Mouse (Mus musculus): ENCODE measurements around the gene Slc25a45.

Slc25a45 gene

DNA sequence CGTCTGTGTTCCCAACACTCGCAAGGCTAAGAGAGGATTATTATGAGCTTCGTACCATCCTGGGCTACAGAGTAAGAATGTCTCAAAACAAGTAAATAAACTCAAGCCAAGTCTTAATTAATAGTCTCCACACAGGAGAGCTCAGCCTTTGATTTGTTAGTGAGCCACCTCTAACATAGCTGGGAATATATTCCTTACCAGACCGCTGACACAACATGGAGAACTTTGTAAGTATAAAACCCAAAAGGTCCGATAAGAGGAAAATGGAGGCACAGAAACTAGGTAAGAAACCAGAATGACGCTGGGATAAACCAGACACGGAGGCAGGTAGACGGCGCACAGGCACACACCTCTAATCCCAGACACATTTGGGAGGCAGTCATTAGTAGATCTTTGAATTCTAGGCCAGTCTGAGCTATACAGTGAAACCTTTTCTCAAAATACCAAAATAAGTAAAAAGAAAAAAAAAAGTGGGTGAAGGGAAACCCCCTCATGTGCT lies 36.7 kb upstream of the Slc25a45 start:
- DNase-seq (ENCODE audit: low spot score), result no peak

- DNase-seq (ENCODE audit: low spot score), result no peak
These were observed 36.1 kb upstream of the Slc25a45 start for GRCm38 (mm10) chr19:5841389-5841946.

- DNase-seq (ENCODE audit: low spot score), result no peak
These were observed 35.4 kb upstream of the Slc25a45 start for GRCm38 (mm10) chr19:5841999-5842784.

GRCm38 (mm10) chr19:5842785-5843730 lies 34.5 kb upstream of the Slc25a45 start:
- DNase-seq (ENCODE audit: low spot score), result no peak

GRCm38 (mm10) chr19:5843781-5844691 lies 33.6 kb upstream of the Slc25a45 start:
- no peak for DNase-seq (ENCODE audit: low spot score)

DNA sequence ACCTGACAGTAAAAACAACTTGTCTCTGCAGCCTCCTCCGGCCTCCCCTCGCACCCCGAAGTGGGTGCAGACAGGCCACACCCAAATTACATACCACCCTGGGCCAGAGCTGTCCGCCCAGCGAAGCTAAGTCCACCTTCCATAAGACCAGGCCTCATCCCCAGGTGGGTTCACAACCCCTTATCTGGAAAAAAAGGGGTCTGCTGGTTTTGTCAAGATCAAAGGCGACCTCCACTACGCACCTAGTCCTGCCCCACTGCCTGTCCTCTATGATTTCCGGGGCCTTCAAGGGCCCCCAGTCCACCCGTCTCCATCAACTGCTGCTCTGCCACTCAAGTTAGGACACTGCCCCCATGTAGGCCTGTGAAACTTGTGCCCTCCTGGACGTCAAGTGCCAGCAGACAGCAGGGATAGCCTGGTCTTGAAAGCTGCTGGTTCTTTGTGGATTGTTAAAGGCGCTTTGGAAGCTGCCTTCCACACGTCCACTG lies 32.7 kb upstream of the Slc25a45 start:
- no peak for DNase-seq (ENCODE audit: low spot score)

- DNase-seq (ENCODE audit: low spot score), result peak; percentile 91
These were observed 32.1 kb upstream of the Slc25a45 start for GRCm38 (mm10) chr19:5845319-5846135.

- no peak for DNase-seq (ENCODE audit: low spot score)
These were observed 31.5 kb upstream of the Slc25a45 start for GRCm38 (mm10) chr19:5846154-5846553.

- peak; percentile 85 for DNase-seq (ENCODE audit: low spot score)
These were observed 30.9 kb upstream of the Slc25a45 start for GRCm38 (mm10) chr19:5846557-5847305.

GRCm38 (mm10) chr19:5847306-5847796 lies 30.3 kb upstream of the Slc25a45 start:
- DNase-seq (ENCODE audit: low spot score), result no peak

GRCm38 (mm10) chr19:5848032-5848825 lies 29.4 kb upstream of the Slc25a45 start:
- peak; percentile 65 for DNase-seq (ENCODE audit: low spot score)

- DNase-seq (ENCODE audit: low spot score), result peak; percentile 53
These were observed 28.6 kb upstream of the Slc25a45 start for GRCm38 (mm10) chr19:5848826-5849672.

GRCm38 (mm10) chr19:5849843-5850527 lies 27.6 kb upstream of the Slc25a45 start:
- peak; percentile 86 for DNase-seq (ENCODE audit: low spot score)

DNA sequence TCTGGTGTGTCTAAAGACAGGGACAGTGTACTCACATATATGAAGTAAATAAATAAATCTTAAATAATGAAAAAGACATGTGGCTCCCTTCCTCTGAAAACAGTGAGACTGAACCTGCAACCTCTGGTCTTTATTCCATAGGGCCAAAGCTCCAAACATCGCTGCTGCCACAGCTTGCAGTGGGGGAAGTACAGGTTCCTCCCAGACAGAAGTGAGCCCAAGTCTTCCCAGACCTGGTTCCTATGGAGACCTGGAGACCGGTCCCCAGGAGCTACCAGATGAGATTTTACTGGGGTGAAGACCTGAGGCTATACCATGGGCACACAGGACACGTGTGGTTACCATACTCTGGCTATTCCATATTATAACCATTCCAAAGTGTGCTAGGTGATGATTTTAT lies 26.7 kb upstream of the Slc25a45 start:
- DNase-seq (ENCODE audit: low spot score), result no peak

DNA sequence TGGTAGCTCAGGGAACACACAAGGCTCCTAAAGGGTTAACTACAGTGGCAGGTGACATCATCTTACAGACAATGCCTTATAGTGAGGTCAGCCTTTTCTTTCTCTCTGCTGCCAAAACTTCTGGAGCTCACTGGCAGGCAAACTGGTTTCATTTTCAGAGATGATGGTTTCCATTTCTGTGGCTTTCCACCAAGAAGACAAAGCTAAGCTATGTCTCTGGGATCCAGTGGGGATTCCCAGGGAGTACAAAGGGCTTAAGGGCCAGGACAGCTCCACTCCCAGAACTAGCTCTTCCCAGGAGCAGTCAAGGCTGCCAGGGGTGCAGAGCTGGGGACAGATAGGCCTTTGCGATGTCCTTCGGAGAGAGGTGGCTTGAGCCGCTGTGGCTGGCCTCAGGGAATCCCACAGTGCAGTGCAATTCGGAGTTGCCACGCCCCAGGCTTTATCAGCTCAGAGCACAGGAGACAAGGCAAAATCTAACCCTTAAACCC lies 26.1 kb upstream of the Slc25a45 start:
- DNase-seq (ENCODE audit: low spot score), result no peak

DNA sequence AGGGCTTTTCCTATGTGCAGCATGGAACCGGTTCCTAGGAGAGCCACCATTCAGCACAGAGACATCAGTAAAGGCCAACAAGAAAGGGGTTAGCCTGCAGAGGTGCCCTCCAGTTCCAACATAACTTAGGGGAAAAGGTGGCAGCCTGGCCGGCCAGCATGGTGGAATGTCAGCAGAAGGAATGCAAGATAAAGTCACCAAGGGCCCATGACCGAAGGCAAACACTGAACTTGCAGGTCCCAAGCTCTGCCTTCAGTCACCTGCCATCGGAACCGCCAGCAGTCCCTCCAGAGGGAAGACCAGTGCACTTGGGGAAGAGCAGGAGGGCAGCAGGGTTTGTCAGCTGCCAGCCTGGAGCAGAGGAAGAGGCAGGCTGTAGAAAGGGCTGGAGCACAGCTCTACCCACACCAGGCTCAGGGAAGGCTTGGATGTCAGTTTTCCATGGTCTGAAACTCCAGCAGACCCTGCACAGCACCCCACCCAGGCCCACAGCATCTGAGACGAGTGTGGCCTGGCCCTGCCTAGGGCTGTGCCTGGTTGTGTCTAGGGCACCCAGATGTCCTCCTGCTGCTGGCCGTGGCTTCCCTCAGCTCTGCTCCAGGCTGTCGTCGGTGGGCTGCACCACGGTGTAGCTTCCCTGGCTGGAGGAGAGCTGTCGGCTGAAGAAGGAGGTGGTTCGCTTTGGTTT lies 25.4 kb upstream of the Slc25a45 start:
- DNase-seq (ENCODE audit: low spot score), result no peak

All from ovary, adult 18-20 months (tissue).